Mouse (Mus musculus): Measurements from ENCODE around the gene Cbx2. TPM values are rescaled to one million over a fixed set of nuclear protein-coding genes. Genes with fewer than 3 reads are reported as not detected.

The Cbx2 gene
- polyA plus RNA-seq, 1 experiment, result 0.46 TPM

DNA sequence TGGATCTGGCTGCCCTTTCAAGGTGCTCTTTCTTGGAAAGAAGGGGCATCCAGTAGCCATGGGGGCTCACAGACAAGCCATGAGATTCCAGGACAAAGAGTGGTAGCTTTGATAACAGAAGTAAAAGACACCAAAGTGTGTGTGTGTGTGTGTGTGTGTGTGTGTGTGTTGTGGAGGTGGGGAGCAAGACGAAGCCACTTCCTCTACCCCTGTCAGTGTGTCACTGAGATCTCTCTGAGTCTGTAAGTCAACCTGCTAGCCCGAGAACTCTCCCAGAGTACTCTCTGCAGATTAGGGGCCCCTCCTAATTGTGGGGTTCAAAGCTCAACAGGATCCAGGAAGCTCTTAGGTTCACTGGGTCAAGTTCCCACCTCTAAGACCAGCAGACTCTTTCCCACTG lies 27.6 kb downstream of the Cbx2 start:
- no peak for TF ChIP-seq FLI1 (IDR thresholded peaks at IDR 0.05; ENCODE audit: low read length)
- TF ChIP-seq GATA1 (IDR thresholded peaks at IDR 0.05; ENCODE audit: borderline replicate concordance, low read length), result no peak
- Histone ChIP-seq H3K4me1 (peaks cover 73% of the 10 kb centered on the region), H3K36me3 (replicated peaks; ENCODE audit: low read length) (no peaks in the 10 kb centered on the region), H3K4me3 (replicated peaks) (no peak overlapping the region), H3K9me3 (peaks cover 10% of the 10 kb centered on the region), H3K27me3 (replicated peaks) (peaks cover 100% of the 10 kb centered on the region)

DNA sequence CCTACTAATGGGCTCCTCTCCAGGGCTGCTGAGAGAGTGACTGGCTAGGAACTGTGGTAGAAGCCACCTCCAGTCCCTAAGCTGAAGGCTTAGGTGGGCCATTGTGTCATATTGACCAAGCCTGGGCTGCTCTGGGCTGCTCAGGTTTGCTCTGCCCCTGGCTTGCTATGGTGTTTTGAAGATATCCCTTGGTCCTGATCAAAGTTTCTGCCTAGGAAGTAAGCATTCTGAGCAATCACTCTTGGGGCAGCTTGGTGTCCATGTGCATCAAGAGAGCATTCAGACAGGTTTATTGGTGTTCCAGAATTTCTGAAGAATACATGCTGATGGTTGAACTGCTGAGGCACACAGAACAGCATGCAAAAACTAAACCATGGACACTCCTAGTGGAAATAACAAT lies 28.7 kb downstream of the Cbx2 start:
- Histone ChIP-seq H3K4me3 (replicated peaks) (no peak overlapping the region), H3K36me3 (replicated peaks; ENCODE audit: low read length) (no peaks in the 10 kb centered on the region), H3K4me1 (peaks cover 81% of the 10 kb centered on the region), H3K9me3 (peaks cover 9% of the 10 kb centered on the region), H3K27me3 (replicated peaks) (peaks cover 99% of the 10 kb centered on the region)
- TF ChIP-seq FLI1 (IDR thresholded peaks at IDR 0.05; ENCODE audit: low read length) (no peak), GATA1 (IDR thresholded peaks at IDR 0.05; ENCODE audit: borderline replicate concordance, low read length) (no peak)

DNA sequence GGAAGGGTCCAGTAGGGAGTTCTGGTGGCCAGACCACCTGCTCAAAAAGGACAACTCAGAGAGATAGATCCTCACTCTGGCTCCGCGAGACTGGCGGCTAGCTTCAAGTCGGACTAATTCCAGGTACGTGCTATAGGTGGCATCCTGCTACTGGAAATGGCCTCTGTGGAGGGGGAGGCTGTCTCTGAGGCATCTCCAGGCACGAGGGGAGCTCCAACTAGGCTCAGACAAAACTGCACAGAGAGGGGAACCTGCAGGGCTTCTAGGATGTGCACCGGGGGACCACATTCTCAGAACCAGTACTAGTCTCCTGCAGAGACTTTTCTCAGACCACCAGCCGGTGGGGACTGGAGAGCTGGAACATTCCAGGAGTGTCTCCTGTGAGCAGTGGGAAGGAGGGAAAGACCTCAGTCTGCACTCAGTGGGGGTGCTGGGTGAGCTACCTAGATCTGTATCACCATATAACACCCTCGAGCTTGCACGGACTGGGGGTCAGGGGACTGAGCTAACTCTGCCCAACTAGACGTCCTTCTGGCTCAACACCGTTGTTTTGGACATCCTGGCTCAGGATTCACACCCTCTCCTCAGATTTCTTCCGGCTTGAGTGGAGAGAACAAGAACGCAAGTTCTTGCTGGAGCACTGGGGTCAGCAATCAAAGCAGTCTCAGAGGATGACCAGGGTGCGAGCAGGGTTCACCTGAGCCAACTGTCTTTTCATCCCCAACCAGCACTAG lies 29.3 kb downstream of the Cbx2 start:
- peaks cover 81% of the 10 kb centered on the region for H3K4me1 ChIP-seq
- peaks cover 7% of the 10 kb centered on the region for H3K9me3 ChIP-seq
- H3K27me3 ChIP-seq (replicated peaks), result peaks cover 99% of the 10 kb centered on the region
- no peak overlapping the region for H3K4me3 ChIP-seq (replicated peaks)
- TF ChIP-seq GATA1 (IDR thresholded peaks at IDR 0.05; ENCODE audit: borderline replicate concordance, low read length) (no peak), FLI1 (IDR thresholded peaks at IDR 0.05; ENCODE audit: low read length) (no peak)
- H3K36me3 ChIP-seq (replicated peaks; ENCODE audit: low read length), result no peaks in the 10 kb centered on the region

DNA sequence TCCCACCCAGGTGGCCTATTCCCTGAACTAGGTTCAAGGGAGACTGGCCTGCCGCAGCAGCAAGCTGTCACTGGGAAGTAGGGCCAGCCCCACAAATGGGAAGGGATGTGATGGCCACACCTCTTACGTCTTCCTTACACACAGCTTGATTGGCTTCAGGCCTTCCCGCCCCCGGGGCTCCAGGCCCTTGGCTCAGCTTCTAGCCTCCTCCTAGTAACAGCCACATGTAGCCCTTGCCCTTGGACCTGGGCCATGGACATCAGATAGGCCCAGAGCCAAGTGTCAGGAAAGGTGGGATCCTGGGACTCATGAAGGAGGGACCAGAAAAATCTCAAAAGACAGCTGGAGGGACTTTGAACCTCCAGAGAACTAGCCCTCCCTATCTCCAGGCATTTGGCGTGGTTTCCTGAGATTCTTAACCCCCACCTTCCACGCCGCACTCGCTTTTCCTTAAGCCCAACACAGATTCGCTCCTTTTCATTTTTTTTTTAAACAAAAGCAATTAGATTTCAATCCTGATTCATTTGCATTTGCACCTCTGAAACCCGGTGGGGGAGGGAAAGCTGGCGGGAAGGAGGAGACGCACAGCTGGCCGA lies 30.0 kb downstream of the Cbx2 start:
- Histone ChIP-seq H3K36me3 (replicated peaks; ENCODE audit: low read length) (no peaks in the 10 kb centered on the region), H3K4me3 (replicated peaks) (peak overlapping the region; percentile 85), H3K27me3 (replicated peaks) (peaks cover 99% of the 10 kb centered on the region), H3K9me3 (peaks cover 7% of the 10 kb centered on the region), H3K4me1 (peaks cover 81% of the 10 kb centered on the region)
- TF ChIP-seq GATA1 (IDR thresholded peaks at IDR 0.05; ENCODE audit: borderline replicate concordance, low read length) (no peak), FLI1 (IDR thresholded peaks at IDR 0.05; ENCODE audit: low read length) (no peak)

DNA sequence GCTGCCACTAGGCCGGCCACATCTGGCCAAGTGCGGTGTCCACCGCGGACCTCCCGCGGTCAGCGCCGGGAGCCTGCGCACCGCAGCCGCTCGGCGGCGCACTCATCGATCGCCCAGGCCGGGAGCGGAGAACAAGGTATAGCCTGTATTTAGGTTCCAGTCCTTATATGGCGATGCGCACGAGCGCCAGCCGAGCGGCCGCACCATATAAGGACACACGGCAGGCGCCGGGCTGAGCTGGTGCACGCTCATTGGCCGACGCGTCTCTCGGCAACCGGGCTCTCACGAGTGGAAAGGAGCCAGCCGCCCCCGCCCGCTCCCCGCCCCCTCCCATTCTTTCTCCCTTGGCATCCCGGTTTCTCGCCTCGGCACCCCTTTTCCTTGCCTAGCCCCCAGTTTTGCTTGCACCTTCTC lies 30.5 kb downstream of the Cbx2 start:
- Histone ChIP-seq H3K4me1 (peaks cover 81% of the 10 kb centered on the region), H3K27me3 (replicated peaks) (peaks cover 99% of the 10 kb centered on the region), H3K4me3 (replicated peaks) (peak overlapping the region; percentile 85), H3K36me3 (replicated peaks; ENCODE audit: low read length) (no peaks in the 10 kb centered on the region), H3K9me3 (peaks cover 9% of the 10 kb centered on the region)
- TF ChIP-seq GATA1 (IDR thresholded peaks at IDR 0.05; ENCODE audit: borderline replicate concordance, low read length) (no peak), FLI1 (IDR thresholded peaks at IDR 0.05; ENCODE audit: low read length) (no peak)

DNA sequence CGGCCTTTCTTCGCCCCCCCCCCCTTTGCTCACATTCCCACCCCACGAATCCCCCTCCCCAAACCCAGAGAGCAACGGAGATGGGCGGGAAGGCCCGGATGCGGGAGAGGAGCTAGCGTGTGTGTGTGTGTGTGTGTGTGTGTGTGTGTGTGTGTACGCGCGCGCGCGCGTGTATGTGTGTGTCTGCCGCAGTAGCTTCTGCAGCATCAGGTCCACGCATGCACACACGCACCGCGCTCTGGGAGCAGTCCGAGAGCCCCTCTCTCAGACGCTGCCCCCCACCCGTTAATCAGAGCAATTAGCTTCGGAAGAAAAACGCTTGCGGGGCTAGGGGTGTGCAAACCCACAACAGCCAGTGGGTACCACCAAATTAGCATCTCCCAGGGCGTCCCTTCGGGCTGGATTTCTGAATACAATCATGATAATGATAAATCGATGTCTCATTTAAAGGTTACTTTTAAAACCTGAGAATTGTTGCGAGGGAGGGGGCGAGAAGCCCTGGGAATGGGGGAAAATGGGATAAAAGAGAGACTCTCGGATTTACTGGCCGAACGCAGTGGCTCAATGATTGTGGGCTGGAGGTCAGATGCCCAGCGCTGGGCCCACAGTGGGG lies 31.1 kb downstream of the Cbx2 start:
- H3K36me3 ChIP-seq (replicated peaks; ENCODE audit: low read length), result no peaks in the 10 kb centered on the region
- H3K4me3 ChIP-seq (replicated peaks), result peak overlapping the region; percentile 85
- peaks cover 15% of the 10 kb centered on the region for H3K9me3 ChIP-seq
- H3K4me1 ChIP-seq, result peaks cover 83% of the 10 kb centered on the region
- peaks cover 99% of the 10 kb centered on the region for H3K27me3 ChIP-seq (replicated peaks)
- TF ChIP-seq FLI1 (IDR thresholded peaks at IDR 0.05; ENCODE audit: low read length) (no peak), GATA1 (IDR thresholded peaks at IDR 0.05; ENCODE audit: borderline replicate concordance, low read length) (no peak)

DNA sequence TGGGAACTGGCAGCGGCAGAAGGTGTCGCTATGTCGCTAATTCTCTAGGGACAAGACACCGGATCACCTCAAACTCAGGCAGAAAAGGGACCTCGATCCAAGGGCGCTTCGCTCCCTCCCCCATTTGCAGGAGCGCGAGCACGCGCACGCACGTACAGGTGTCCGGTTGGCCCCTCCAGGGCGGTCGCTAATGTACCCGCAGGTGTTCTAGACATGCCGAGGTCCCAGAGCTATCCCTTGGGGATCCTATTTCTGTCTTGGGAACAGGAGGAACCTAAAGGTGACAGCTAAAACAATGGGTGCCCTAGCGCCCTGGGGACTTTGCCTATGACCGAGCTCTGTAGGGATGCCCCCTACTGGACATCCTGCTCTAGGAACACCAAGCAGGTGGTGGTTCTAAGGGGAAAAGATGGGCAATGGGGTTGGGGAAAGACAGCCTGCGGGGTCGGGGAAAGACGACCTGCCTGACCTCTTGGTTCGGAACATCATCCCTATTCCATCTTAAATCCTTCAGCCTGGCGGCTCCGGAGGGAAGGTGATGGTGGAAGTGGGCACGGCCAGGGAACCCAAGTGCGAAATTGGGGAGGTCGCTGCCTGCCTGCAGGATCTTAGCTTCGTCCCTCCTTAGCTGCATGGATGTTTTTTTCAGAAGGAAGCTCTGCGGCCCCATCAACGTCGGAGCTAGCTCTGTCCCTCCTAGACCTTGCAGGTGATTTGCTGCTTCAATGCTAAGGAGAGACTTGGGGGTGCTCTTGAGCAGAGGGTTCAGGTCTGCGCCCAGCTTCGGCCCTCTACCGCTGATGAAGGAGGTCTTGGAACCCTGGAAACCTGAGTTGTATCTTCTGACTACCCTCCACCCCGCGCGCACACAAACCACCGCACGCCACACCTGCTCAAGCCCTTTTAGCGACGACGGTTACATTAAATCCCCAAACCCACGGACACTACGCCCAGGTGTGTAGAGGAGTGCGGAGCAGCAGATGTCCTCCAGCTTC lies 31.9 kb downstream of the Cbx2 start:
- H3K36me3 ChIP-seq (replicated peaks; ENCODE audit: low read length), result no peaks in the 10 kb centered on the region
- peaks cover 99% of the 10 kb centered on the region for H3K27me3 ChIP-seq (replicated peaks)
- peak overlapping the region; percentile 69 for H3K4me3 ChIP-seq (replicated peaks)
- peaks cover 80% of the 10 kb centered on the region for H3K4me1 ChIP-seq
- no peak for TF ChIP-seq FLI1 (IDR thresholded peaks at IDR 0.05; ENCODE audit: low read length)
- TF ChIP-seq GATA1 (IDR thresholded peaks at IDR 0.05; ENCODE audit: borderline replicate concordance, low read length), result no peak
- peaks cover 15% of the 10 kb centered on the region for H3K9me3 ChIP-seq

DNA sequence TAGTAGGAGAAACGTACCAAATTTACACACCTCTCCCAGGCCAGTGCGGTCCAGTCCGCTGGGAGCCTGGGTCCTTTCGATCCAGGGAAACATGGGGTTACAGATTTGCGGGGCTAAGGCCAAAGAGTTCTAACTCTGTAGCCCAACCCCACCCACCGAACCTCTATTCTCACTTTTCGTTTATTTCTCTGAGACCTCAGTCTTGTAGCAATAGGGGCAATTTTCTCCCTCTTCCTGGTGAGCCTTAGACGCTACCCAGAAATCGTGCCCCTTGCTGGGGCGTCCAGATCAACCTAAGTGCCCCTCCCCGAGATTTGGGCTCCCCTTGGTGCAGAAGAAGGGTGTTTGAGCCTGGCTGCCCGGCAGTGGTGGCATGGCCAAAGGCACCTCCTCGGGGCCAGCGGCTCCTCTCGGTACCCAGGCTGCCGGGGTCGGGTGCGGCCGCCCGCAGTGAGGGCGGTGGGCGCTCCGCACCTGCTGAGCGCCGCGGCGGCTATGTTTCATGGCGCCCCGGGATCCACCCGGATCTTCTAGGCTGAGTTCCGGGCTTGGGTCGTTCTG lies 32.9 kb downstream of the Cbx2 start:
- peak overlapping the region; percentile 96 for H3K4me3 ChIP-seq (replicated peaks)

More for the DNA sequence above, 32.9 kb downstream of the Cbx2 start:
- Histone ChIP-seq H3K27me3 (replicated peaks) (peaks cover 99% of the 10 kb centered on the region), H3K36me3 (replicated peaks; ENCODE audit: low read length) (no peaks in the 10 kb centered on the region), H3K4me1 (peaks cover 75% of the 10 kb centered on the region), H3K9me3 (peaks cover 15% of the 10 kb centered on the region)
- TF ChIP-seq FLI1 (IDR thresholded peaks at IDR 0.05; ENCODE audit: low read length), result no peak
- no peak for TF ChIP-seq GATA1 (IDR thresholded peaks at IDR 0.05; ENCODE audit: borderline replicate concordance, low read length)

Measured in megakaryocyte, embryonic 14.5 days (primary cell).